Mouse (Mus musculus) limb, embryonic 14.5 days (tissue): ENCODE data around the gene Edc4. TPM values are rescaled to one million over a fixed set of nuclear protein-coding genes. Genes with fewer than 3 reads are reported as not detected.
A peak's percentile ranks its signal among the peaks of the same experiment; 100 is the strongest.

Experiments used
- ATAC-seq: fragments of 200-750 bp; cut with Nextera tagmentation; 2 replicates; pipeline ENCODE4 v1.8.0; 2017; ENCODE audit warnings: low read depth, moderate number of reproducible peaks, moderate TSS enrichment; ENCODE audit not compliant: low FRiP score
- DNase-seq: peaks from one replicate; pipeline ENCODE4 v3.0.0-alpha.2; 2015; ENCODE audit warnings: low spot score
- H3K27ac ChIP-seq: fragments of 300-500 bp; sonication (generic); replicated peaks from 2 replicates; pipeline ENCODE4 v1.5.1; 2014; ENCODE audit warnings: low read depth, mild to moderate bottlenecking, low read length, moderate library complexity, mixed read lengths
- H3K27me3 ChIP-seq: fragments of 300-500 bp; sonication (generic); 2 replicates; pipeline ENCODE4 v1.6.1; 2014; ENCODE audit warnings: low read length, mixed read lengths; ENCODE audit not compliant: control insufficient read depth, insufficient read depth
- H3K36me3 ChIP-seq: fragments of 300-500 bp; sonication (generic); 2 replicates; pipeline ENCODE4 v1.6.1; 2014; ENCODE audit warnings: mild to moderate bottlenecking, low read length, moderate library complexity, mixed read lengths; ENCODE audit not compliant: control insufficient read depth, insufficient read depth
- H3K4me1 ChIP-seq: fragments of 300-500 bp; sonication (generic); 2 replicates; pipeline ENCODE4 v1.6.1; 2014; ENCODE audit warnings: antibody characterized with exemption, low read length, mixed read lengths; ENCODE audit not compliant: control insufficient read depth, insufficient read depth
- H3K4me2 ChIP-seq: fragments of 300-500 bp; sonication (generic); replicated peaks from 2 replicates; pipeline ENCODE4 v1.6.1; 2014; ENCODE audit warnings: low read depth, mild to moderate bottlenecking, low read length, moderate library complexity; ENCODE audit not compliant: severe bottlenecking
- H3K4me3 ChIP-seq: fragments of 300-500 bp; sonication (generic); replicated peaks from 2 replicates; pipeline ENCODE4 v1.5.1; 2014; ENCODE audit warnings: low read length
- H3K9ac ChIP-seq: fragments of 300-500 bp; sonication (generic); 2 replicates; pipeline ENCODE4 v1.6.1; 2014; ENCODE audit warnings: mild to moderate bottlenecking, low read depth, low read length, moderate library complexity; ENCODE audit not compliant: severe bottlenecking
- H3K9me3 ChIP-seq: fragments of 300-500 bp; sonication (generic); 2 replicates; pipeline ENCODE4 v1.6.1; 2016; ENCODE audit warnings: low read length; ENCODE audit not compliant: control insufficient read depth
- POLR2A ChIP-seq: fragments of 200-500 bp; IDR thresholded peaks from 2 replicates; pipeline ENCODE4 v1.8.0; 2012; ENCODE audit warnings: inconsistent platforms, mild to moderate bottlenecking, moderate library complexity, borderline replicate concordance; ENCODE audit not compliant: insufficient read depth, insufficient read length; ENCODE audit errors: extremely low read depth
- WGBS: fragments of 180-500 bp; shearing (Covaris S2); extraction: QIAGEN DNeasy Blood & Tissue Kit; methylation state at CpG from one replicate; pipeline ENCODE4 v1.1.7; 2014; 5-methylcytosine and 5-hydroxymethylcytosine counted together
- polyA plus RNA-seq, 2 experiments: library from polyadenylated mRNA; depleted of rRNA in 1 of 2; stranded (reverse) in 1 of 2; unstranded in 1 of 2; fragments of >200 nt; fragmentation: Nextera tagmentation in 1 of 2; extraction: Ambion mirVana in 1 of 2; gene quantifications; 2 replicates each; pipeline versions ENCODE4 v1.2.1 to v1.2.3; 2012 to 2014

Edc4 gene
- polyA plus RNA-seq, 2 experiments: 39.6 to 91.8 TPM

DNA sequence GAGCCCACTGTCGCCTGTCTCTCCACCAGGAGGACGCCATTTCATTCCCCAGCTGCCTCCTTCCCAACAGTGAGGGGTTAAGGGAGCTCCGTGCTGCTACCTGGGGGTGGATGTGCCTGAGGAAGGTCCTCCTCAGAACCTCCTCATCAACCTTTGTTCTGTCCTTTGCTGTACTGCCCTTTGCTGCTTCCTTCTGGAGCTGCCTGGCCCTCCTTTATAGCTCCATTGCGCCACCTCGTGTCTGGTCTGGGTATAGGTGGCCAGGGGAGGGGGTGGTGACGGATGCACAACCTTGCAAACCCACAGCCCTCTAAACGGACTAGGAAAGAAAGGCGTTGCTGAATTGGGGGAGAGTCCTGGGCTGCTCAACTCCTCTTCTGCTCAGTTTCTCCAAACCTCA is 49.9 kb downstream of the Edc4 start:
- no peak for TF ChIP-seq POLR2A
- Histone ChIP-seq H3K9me3 (no peaks in the 10 kb centered on the region), H3K4me2 (no peak overlapping the region), H3K4me3 (no peak overlapping the region), H3K27ac (no peak overlapping the region), H3K9ac (no peak overlapping the region), H3K36me3 (peaks cover 47% of the 10 kb centered on the region), H3K27me3 (no peaks in the 10 kb centered on the region), H3K4me1 (no peaks in the 10 kb centered on the region)
- DNase-seq (no peak), ATAC-seq (peak; percentile 54; the same call in 1 of the 2 replicates)
- 16% methylated on average over 8 of the region's 8 CpGs for WGBS

DNA sequence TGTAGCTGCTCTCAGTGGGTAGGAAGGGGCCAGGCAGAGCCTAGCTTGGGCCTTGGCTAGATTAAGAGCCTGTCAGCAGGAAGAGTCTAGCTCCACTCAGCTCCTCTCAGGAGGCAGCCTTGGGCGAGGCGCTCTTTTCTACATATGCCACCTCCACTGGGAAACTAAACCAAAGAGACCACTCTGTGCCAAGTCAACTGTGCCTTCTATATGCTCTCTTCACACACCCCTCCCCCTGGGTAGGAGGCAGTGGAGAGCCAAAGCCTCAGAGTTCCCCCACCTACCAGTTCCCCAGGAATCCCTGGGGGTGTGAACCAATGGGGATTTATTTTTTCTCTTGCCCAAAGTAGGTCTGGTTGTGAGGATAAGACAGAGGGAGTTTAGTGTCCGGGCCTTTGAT is 50.6 kb downstream of the Edc4 start:
- H3K36me3 ChIP-seq: peaks cover 44% of the 10 kb centered on the region
- no peak for TF ChIP-seq POLR2A
- H3K27me3 ChIP-seq: no peaks in the 10 kb centered on the region
- peaks cover 5% of the 10 kb centered on the region for H3K4me1 ChIP-seq
- DNase-seq (no peak), ATAC-seq (no peak)
- H3K9ac ChIP-seq: no peak overlapping the region
- no peak overlapping the region for H3K27ac ChIP-seq
- WGBS: 95% methylated on average over 3 of the region's 3 CpGs
- H3K4me2 ChIP-seq: no peak overlapping the region
- H3K9me3 ChIP-seq: no peaks in the 10 kb centered on the region
- no peak overlapping the region for H3K4me3 ChIP-seq

DNA sequence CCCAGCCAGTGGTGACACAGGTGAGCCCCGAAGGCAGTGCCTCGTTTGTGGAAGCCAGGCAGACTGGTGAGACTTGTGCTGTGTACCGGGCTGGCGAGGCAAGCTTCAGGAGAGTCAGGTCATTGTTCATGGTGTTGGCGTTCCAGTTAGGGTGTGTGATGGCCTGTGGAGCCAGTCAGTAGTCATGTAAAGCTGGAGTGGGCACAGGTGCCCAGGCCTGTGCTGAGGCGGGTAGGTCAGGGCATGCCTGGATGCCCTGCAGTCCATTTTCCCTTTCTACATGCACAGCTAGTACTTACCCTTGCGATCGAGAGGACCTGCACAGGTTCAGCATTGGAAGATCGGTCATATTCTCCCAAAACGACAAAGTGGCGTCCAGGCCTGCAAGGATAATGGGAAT is 51.8 kb downstream of the Edc4 start:
- H3K4me3 ChIP-seq: no peak overlapping the region
- no peaks in the 10 kb centered on the region for H3K9me3 ChIP-seq
- no peak overlapping the region for H3K27ac ChIP-seq
- TF ChIP-seq POLR2A: no peak
- no peak for ATAC-seq
- H3K27me3 ChIP-seq: no peaks in the 10 kb centered on the region
- 91% methylated on average over 11 of the region's 11 CpGs for WGBS
- H3K4me2 ChIP-seq: no peak overlapping the region
- DNase-seq: no peak
- peaks cover 9% of the 10 kb centered on the region for H3K4me1 ChIP-seq
- no peak overlapping the region for H3K9ac ChIP-seq
- H3K36me3 ChIP-seq: peaks cover 40% of the 10 kb centered on the region

DNA sequence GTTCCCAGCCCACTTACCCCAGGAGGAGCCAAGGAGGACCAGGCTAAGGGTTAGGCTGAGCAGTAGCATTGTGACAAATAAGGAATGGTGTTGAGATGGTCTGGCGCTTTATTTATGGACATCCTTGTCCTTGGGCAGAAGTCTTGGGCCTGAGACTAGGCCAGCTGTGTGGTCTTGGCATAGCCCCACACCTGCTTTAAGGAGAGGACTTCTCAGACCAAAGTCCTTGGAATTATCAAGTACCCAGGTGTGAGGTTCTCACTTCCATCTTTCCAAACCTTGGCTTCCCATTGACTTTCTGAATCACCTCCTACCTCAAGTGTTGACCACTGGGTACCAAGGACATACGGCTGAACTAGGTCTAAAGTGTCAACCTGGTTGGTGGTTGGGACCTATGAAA is 53.1 kb downstream of the Edc4 start, which contains the start of gene Ctrl:
Ctrl (minus strand) TSS at position 101 of the 400 bp plus-strand sequence.
- no peak for TF ChIP-seq POLR2A
- ATAC-seq (no peak), DNase-seq (no peak)
- no peak within 1 kb of the TSS for H3K4me3 ChIP-seq
- no peaks in the 10 kb centered on the region for H3K27me3 ChIP-seq
- peaks cover 40% of the 10 kb centered on the region for H3K36me3 ChIP-seq
- no peaks in the 10 kb centered on the region for H3K9me3 ChIP-seq
- peaks cover 16% of the 10 kb centered on the region for H3K4me1 ChIP-seq
- H3K9ac ChIP-seq: no peak within 1 kb of the TSS
- no peak within 1 kb of the TSS for H3K4me2 ChIP-seq
- 86% methylated on average over 2 of the region's 2 CpGs for WGBS
- no peak within 1 kb of the TSS for H3K27ac ChIP-seq

DNA sequence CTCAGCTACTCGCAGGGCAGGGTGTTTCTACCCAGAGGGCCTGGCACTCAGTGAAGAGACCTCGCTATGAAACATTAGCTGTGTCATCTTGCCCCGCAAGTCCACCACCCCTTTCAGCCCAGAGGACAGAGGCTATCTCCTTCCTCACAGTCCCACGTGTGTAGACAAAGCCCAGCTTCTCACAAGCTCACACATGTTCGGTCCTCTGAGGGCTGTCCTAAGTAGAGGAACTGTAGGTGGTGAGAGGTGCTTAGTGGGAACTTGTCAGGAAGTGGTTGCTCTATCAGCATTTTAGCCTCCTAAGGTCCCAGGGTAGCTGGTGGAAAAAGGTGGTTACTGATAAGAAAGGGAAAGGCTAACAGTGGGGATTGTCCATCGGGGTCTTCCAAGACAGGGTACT is 54.4 kb downstream of the Edc4 start:
- Histone ChIP-seq H3K36me3 (peaks cover 46% of the 10 kb centered on the region), H3K4me3 (no peak overlapping the region), H3K4me1 (peaks cover 16% of the 10 kb centered on the region), H3K9me3 (no peaks in the 10 kb centered on the region), H3K4me2 (no peak overlapping the region), H3K27me3 (no peaks in the 10 kb centered on the region), H3K9ac (no peak overlapping the region), H3K27ac (no peak overlapping the region)
- DNase-seq (no peak), ATAC-seq (no peak)
- WGBS: 82% methylated on average over 6 of the region's 6 CpGs
- TF ChIP-seq POLR2A: no peak
